Mouse (Mus musculus) adrenal gland, postnatal 36 days (tissue): ENCODE results near the gene St7. TPM values are rescaled to one million over a fixed set of nuclear protein-coding genes. Genes with fewer than 3 reads are reported as not detected.

Experiments used
- DNase-seq, 2 experiments: peaks; one replicate each; pipeline ENCODE4 v3.0.0; 2021; ENCODE audit warnings: mixed read lengths in 1 of 2
- total RNA-seq, 2 experiments: library from RNA; stranded (reverse); gene quantifications; 2 replicates each; pipeline ENCODE4 v1.2.3; 2021

Gene St7
- total RNA-seq, 2 experiments from 2014 or later = 23.9 to 30.1 TPM

DNA sequence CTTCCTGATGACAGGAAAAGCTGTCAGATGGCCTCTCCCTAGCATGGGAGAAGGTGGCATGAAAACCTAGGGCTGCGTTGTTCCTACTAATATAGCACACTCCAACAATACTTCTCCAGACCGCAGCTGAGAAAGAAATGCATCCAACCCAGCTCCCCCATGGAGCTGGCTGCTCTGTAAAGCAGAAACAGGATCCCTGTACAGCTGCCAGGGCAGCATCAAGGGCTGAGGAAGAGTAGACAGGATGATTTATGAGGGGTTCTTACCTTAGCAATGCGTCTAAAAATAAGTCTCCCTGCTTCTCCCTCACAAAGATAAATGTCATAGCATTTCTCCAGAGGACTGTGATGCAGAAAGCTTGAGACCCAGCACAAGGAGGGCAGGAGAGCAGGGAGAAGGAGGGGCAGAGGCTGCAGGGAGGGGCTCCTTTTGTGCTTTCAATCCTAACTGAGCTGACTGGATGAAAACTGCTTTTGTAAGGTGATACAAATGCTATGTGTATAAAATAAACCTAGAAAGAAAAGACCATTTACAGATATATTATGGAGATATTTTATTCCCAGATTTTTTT, 124.2 kb downstream of the St7 start:
- peak in 1 of 2 experiments; percentile 25 for DNase-seq

DNA sequence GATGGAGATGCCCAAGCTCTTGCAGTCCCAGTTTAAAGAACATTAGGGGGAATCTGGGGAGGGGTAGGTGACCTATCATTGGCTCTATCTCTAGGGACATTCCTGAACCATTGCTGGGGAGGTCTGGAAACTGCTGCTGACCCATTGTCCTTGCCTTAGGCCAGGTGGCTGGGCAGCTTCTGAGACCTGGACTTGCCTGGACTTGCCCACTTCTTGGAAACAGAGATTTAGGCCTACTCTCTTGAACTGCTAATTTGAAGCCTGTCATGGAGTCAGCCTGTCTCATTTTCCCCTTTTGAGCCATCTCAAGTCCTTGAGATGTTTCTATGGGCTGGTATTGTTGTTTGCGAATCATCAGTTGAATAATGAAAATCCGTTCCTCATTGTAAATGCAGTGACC, 130.9 kb downstream of the St7 start:
- DNase-seq = no peak

- no peak for DNase-seq
These were observed 132.0 kb downstream of the St7 start for GRCm38 (mm10) chr6:17824735-17825134.

DNA sequence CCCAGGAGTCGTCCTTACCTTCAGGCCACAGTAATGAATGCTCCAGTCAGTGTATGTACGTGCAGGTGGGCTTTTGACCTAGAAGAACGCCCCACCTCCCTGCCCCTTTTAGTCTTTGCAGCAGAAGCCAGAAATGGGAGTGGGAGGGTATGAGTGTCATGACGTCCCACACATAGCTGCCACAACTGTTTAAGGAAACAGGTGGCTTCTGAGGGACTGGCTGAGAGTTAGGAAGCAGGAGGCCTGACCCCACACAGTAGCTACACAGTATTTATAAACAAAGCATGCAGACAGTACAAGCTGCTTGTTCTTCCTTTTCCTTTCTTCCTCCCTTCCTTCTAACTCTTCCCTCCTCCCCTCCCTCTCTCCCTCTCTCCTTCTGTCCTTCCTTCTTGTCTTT, 135.6 kb downstream of the St7 start:
- no peak for DNase-seq

- DNase-seq = no peak
These were observed 137.2 kb downstream of the St7 start for GRCm38 (mm10) chr6:17829981-17830380.

GRCm38 (mm10) chr6:17834493-17834892, 141.8 kb downstream of the St7 start:
- DNase-seq = peak; percentile 81 to 88

DNA sequence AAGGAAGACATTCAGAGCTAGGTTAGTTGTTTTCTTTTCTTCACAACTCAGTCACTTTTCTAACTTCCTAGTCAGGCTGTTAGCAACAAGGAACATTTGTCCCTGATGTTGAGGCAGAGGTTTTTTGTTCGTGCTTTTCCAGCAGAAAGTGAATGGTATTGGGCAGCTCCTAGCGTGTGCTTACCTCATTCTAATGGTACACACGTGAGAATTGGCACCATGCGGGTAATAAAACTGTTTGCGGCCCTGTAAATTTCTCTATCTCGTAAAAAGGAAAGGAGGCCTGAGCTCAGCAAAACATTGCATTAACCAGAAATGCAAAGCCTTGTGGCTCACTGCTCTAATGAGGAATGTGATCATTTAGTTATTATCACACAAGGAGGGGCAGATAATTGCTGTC, 143.0 kb downstream of the St7 start:
- no peak for DNase-seq

GRCm38 (mm10) chr6:17837676-17838075, 144.9 kb downstream of the St7 start:
- DNase-seq = no peak

- DNase-seq = no peak
These were observed 147.7 kb downstream of the St7 start for GRCm38 (mm10) chr6:17840431-17840830.

DNA sequence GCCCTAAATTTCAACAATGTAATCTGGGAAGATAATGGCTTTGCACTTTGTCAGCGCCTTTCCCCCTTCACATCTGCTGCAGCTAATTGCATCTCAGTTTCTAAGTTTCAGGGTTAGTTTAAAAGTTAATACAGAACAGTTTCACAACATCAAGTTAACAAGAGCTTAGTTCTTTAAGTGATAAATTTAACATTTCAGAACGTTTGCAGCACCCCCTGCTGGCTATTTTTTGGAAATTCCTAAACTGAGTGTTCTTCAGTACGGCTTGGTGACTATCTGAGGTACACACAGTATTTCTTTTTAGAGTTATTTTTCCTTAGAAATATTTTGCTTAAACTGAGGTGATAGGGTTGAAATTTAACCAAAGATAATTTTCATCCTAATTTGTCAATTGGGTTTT, 150.0 kb downstream of the St7 start:
- DNase-seq = peak; percentile 24 to 55

GRCm38 (mm10) chr6:17851316-17851715, 158.6 kb downstream of the St7 start:
- no peak for DNase-seq

- DNase-seq = no peak
These were observed 161.0 kb downstream of the St7 start for GRCm38 (mm10) chr6:17853587-17854274.

DNA sequence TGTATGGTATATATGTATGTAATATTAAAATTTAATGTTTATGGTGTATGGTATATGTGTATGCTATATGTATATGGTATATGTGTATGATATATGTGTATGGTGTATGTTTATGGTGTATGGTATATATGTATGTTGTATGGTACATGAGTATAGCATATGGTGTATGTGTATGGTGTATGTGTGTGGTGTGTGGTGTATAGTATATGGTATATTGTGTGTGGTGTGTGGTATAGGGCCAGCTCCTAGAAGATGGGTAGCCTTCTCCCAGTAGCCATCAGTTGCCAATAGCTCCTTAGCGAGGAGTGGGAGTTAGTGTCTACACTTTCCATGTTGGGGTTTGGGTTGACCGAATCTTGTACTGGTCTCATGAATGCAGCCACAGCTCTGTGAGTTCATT, 162.9 kb downstream of the St7 start:
- DNase-seq = no peak

DNA sequence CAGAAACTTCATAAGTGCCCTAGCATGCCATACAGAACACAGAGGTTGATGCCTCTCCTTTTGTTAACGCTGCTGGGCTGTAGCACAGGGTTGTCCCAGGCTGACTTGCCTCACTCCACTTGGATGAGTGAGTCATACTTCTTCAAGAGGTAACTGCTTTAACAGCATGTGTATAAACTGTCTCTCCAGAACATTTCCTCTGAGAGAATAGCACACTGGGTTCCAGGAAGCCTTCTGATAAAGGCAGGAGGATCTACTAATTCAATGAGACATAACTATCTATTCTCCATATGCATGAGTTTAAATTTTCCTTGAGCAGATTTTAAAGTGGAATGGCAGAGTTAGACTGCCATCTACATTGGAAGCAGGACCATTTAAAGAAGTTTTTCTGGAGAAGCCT, 166.8 kb downstream of the St7 start:
- DNase-seq = no peak

GRCm38 (mm10) chr6:17860463-17860862, 167.7 kb downstream of the St7 start:
- no peak for DNase-seq

GRCm38 (mm10) chr6:17867796-17868195, 175.1 kb downstream of the St7 start:
- no peak for DNase-seq

- DNase-seq = no peak
These were observed 179.2 kb downstream of the St7 start for GRCm38 (mm10) chr6:17871831-17872372.

DNA sequence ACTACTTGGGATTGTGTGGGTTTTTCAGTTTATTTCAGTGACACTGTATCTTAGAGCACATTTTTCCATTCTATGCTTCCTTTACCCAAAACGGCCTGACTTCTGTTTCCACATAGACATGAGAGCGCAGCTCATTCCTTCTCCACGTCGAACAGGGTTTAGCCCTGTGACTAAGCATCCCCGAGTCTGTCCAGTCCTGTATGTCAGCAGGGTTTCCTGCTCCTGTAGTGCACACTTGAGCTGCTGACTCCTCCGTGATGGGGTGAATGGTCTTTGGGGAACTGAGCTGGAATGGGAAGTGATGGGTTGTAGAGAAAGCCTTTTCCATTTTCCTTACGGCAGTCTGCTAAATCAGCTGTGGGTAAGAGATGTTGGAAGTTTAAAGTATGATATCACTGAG, 182.9 kb downstream of the St7 start:
- DNase-seq = no peak

DNA sequence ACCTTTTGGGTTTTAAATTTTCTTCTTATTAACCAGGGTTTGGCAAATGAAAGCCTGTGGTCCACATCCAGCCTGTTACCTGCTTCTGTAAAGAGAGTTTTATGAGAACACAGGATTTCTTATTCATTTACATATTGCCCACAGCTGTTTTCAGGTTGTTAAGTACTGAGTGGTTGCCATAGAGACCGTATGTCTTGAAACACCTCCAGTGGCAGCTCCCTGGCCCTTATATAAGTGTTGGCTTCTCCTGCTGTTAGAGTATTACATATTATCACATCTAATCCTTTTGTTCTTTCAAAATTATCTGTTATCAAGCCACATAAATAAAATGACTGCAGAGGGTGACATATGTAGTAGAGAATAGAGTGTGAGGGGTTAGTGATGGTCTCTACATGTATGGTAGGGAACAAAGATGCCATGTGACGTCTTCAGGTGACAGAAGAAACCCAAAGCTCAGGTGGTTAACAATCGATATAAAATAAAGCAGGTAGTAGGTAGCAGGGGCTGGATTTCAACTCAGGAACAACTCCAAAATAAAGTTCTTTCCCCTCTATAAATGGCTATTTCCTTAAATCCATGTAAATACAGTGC, 183.4 kb downstream of the St7 start:
- no peak for DNase-seq

DNA sequence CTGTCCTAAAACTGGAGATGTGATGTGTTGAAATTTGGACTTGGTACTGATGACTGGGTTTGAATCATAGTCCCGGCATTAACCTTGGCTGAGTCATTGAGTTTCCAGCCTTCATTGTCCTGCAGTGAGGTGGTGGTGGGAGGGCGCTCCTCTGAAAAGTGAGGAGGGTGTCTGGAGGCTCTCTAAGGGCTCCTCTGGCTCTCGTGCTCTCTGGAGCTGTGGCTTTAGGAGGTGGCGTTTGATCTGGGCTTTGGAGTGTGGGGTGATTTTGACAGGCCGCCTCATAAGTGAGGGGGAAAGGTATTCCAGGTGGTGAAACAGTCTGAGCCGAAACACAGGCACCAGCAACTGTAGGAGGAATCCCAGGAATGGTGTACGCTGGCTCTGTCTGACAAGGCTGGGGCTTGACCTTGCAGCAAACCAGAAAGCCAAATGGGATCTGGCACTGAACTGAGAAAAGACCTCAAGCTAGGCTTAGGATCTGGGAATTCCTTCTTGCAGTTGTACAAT, 184.0 kb downstream of the St7 start:
- peak; percentile 67 to 70 for DNase-seq

GRCm38 (mm10) chr6:17882943-17883342, 190.2 kb downstream of the St7 start:
- no peak for DNase-seq

DNA sequence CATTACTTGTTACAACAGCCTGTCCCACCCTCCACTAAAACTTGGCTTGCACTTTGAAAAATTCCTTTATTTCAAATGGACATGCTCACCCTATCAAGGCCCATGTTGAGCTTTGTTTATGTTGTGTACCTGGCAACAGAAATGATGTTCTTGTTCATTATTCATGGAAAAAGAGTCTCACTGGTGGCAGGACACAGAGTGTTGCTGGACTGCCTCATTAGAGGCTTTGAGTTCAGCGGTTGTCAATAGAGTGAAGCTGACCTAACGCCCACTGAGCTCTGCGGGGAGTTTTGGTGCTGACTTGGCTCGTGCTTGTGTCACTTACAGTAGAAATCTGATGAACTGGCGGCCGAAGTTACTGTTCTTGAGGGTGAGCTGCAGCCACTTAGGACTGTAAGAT, 195.0 kb downstream of the St7 start:
- no peak for DNase-seq

DNA sequence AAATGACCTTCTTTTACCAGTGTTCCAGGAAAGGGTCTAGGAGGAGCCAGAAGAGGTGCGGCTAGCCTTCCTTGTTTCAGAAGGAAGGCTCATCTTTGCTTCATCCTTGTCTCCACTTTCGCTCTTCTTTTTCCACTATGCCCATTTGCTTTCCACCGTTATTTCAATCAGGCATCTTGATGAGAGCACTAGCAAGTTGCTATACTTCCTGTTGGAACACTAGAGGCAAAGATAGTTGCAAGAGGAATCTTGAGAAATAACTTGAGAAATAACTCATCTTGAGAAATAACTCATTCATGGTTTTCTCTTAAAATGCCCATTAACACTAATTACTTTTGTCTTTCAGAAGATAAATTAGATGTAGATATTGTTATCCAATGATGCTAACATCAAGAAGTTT, 202.8 kb downstream of the St7 start:
- no peak for DNase-seq
